Mouse (Mus musculus): ENCODE data around the gene Atp6v0e2. TPM values are rescaled to one million over a fixed set of nuclear protein-coding genes. Genes with fewer than 3 reads are reported as not detected.

Gene Atp6v0e2
- polyA plus RNA-seq, 1 experiment from 2014 or later, result 78.6 TPM

GRCm38 (mm10) chr6:48568036-48568984 lies 30.9 kb downstream of the Atp6v0e2 start:
- Histone ChIP-seq H3K9me3 (no peaks in the 10 kb centered on the region), H3K27me3 (no peaks in the 10 kb centered on the region), H3K4me2 (no peak overlapping the region), H3K36me3 (replicated peaks) (peaks cover 21% of the 10 kb centered on the region; the same call in 1 of the 2 replicates), H3K4me3 (replicated peaks) (no peak overlapping the region), H3K9ac (no peak overlapping the region), H3K27ac (no peak overlapping the region), H3K4me1 (no peaks in the 10 kb centered on the region)
- 90% methylated on average over 21 of the region's 21 CpGs for WGBS
- ATAC-seq (ENCODE audit: low FRiP score), result no peak

GRCm38 (mm10) chr6:48569065-48569807 lies 31.8 kb downstream of the Atp6v0e2 start:
- Histone ChIP-seq H3K4me1 (no peaks in the 10 kb centered on the region), H3K9me3 (no peaks in the 10 kb centered on the region), H3K27me3 (no peaks in the 10 kb centered on the region), H3K4me3 (replicated peaks) (no peak overlapping the region), H3K9ac (no peak overlapping the region), H3K27ac (no peak overlapping the region), H3K4me2 (no peak overlapping the region), H3K36me3 (replicated peaks) (peaks cover 18% of the 10 kb centered on the region; the same call in 1 of the 2 replicates)
- 82% methylated on average over 8 of the region's 8 CpGs for WGBS
- no peak for ATAC-seq (ENCODE audit: low FRiP score)

GRCm38 (mm10) chr6:48572014-48572413 lies 34.6 kb downstream of the Atp6v0e2 start:
- no peak for ATAC-seq (ENCODE audit: low FRiP score)
- no peaks in the 10 kb centered on the region for H3K27me3 ChIP-seq
- H3K4me2 ChIP-seq, result no peak overlapping the region
- 90% methylated on average over 5 of the region's 5 CpGs for WGBS
- peaks cover 7% of the 10 kb centered on the region; the same call in 1 of the 2 replicates for H3K36me3 ChIP-seq (replicated peaks)
- H3K9ac ChIP-seq, result no peak overlapping the region
- no peak overlapping the region for H3K27ac ChIP-seq
- H3K9me3 ChIP-seq, result no peaks in the 10 kb centered on the region
- no peaks in the 10 kb centered on the region for H3K4me1 ChIP-seq
- no peak overlapping the region for H3K4me3 ChIP-seq (replicated peaks)

DNA sequence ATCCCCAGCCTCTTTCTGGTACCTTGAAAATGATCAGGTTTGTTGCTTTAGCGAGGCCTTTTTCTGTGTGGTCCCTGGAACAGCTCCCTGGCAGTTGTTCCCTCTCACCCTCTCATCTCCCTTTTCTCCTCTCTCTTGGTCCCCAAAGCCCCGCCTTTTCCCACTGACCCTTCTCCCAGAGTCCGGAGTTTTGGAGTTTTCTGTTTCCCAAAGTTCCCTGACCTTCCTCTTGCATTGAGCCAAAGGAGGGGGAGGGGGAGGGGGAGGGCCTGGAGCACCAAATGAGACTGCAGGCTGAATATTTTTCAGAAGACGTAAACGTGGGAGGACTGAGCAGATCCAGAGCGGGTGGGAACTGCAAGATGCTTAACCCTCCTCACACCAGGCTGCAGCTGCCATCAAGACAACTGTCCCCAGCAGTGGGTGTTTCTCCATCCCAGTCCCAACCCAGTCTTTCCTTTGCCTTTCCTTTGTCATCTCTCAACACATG lies 35.2 kb downstream of the Atp6v0e2 start, which contains the start of gene Rarres2:
Rarres2 (minus strand) TSS at position 218 of the 490 bp plus-strand sequence.
- no peaks in the 10 kb centered on the region for H3K4me1 ChIP-seq
- H3K9me3 ChIP-seq, result no peaks in the 10 kb centered on the region
- H3K27ac ChIP-seq, result no peak within 1 kb of the TSS
- no peaks in the 10 kb centered on the region for H3K27me3 ChIP-seq
- WGBS, result 46% methylated on average over 6 of the region's 6 CpGs
- H3K4me2 ChIP-seq, result no peak within 1 kb of the TSS
- no peak within 1 kb of the TSS for H3K9ac ChIP-seq
- H3K4me3 ChIP-seq (replicated peaks), result no peak within 1 kb of the TSS
- ATAC-seq (ENCODE audit: low FRiP score), result no peak
- H3K36me3 ChIP-seq (replicated peaks), result peaks cover 7% of the 10 kb centered on the region; the same call in 1 of the 2 replicates

DNA sequence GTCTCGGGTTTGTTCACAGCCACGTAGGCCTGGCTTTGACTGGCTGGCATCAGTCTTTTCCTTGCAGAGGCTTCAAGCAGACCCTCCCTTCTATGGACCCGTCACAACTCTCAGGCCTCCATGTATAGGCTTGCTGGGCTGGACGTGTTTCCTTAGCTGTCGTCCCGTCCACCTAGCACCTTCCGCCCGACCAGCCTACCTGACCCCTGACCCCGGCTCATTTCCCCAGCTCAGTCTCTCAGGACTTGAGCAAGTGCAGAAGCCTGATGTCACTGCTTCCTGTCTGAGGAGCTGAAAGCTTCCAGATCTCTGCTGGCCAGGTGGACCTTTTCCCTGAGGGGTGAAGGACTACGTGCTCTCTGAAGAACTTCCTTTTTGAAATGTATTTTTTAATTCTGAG lies 35.9 kb downstream of the Atp6v0e2 start:
- Histone ChIP-seq H3K4me3 (replicated peaks) (no peak overlapping the region), H3K9me3 (no peaks in the 10 kb centered on the region), H3K4me2 (no peak overlapping the region), H3K27ac (no peak overlapping the region), H3K4me1 (no peaks in the 10 kb centered on the region), H3K36me3 (replicated peaks) (peaks cover 5% of the 10 kb centered on the region; the same call in 1 of the 2 replicates), H3K27me3 (no peaks in the 10 kb centered on the region), H3K9ac (no peak overlapping the region)
- no peak for ATAC-seq (ENCODE audit: low FRiP score)
- WGBS, result 79% methylated on average over 10 of the region's 10 CpGs

- no peak for ATAC-seq (ENCODE audit: low FRiP score)
- no peak overlapping the region for H3K4me2 ChIP-seq
- H3K27me3 ChIP-seq, result no peaks in the 10 kb centered on the region
- 82% methylated on average over 3 of the region's 3 CpGs for WGBS
- no peaks in the 10 kb centered on the region; the same call in 1 of the 2 replicates for H3K36me3 ChIP-seq (replicated peaks)
- H3K4me1 ChIP-seq, result no peaks in the 10 kb centered on the region
- no peaks in the 10 kb centered on the region for H3K9me3 ChIP-seq
- no peak overlapping the region for H3K9ac ChIP-seq
- H3K27ac ChIP-seq, result no peak overlapping the region
- H3K4me3 ChIP-seq (replicated peaks), result no peak overlapping the region
Observed at GRCm38 (mm10) chr6:48573981-48574380, 36.6 kb downstream of the Atp6v0e2 start.

GRCm38 (mm10) chr6:48578736-48579135 lies 41.3 kb downstream of the Atp6v0e2 start:
- Histone ChIP-seq H3K36me3 (replicated peaks) (no peaks in the 10 kb centered on the region), H3K27me3 (no peaks in the 10 kb centered on the region), H3K9ac (no peak overlapping the region), H3K27ac (no peak overlapping the region), H3K4me2 (no peak overlapping the region), H3K4me3 (replicated peaks) (no peak overlapping the region), H3K9me3 (no peaks in the 10 kb centered on the region), H3K4me1 (no peaks in the 10 kb centered on the region)
- ATAC-seq (ENCODE audit: low FRiP score), result no peak
- 75% methylated on average over 5 of the region's 5 CpGs for WGBS

GRCm38 (mm10) chr6:48579215-48579648 lies 41.8 kb downstream of the Atp6v0e2 start:
- H3K4me3 ChIP-seq (replicated peaks), result no peak overlapping the region

DNA sequence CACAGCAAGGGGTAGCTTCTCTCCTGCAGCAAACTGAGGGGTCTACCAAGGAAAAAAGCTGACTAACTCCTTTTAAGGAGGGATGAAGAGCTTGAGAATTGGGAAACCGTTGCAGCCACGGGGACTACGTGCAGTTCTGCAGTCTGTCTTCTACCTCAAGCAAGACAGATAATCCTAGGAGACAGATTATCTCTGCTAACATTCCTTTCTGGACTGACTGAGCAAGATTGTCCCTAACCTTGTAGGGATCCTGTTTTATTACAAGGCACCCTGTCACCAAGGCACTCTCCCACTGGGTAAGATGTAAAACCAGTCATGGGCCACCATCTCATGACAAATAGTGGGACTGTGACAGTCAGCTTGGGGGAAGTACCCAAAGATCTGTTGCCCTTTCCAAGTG lies 43.8 kb downstream of the Atp6v0e2 start:
- no peak overlapping the region for H3K27ac ChIP-seq
- H3K4me2 ChIP-seq, result no peak overlapping the region
- ATAC-seq (ENCODE audit: low FRiP score), result no peak
- no peaks in the 10 kb centered on the region for H3K9me3 ChIP-seq
- H3K36me3 ChIP-seq (replicated peaks), result no peaks in the 10 kb centered on the region
- H3K4me3 ChIP-seq (replicated peaks), result no peak overlapping the region
- no peaks in the 10 kb centered on the region for H3K4me1 ChIP-seq
- H3K27me3 ChIP-seq, result no peaks in the 10 kb centered on the region
- 32% methylated on average over 3 of the region's 3 CpGs for WGBS
- H3K9ac ChIP-seq, result no peak overlapping the region

More at GRCm38 (mm10) chr6:48579215-48579648, 41.8 kb downstream of the Atp6v0e2 start:
- Histone ChIP-seq H3K27me3 (no peaks in the 10 kb centered on the region), H3K9me3 (no peaks in the 10 kb centered on the region), H3K36me3 (replicated peaks) (no peaks in the 10 kb centered on the region), H3K27ac (no peak overlapping the region), H3K4me2 (no peak overlapping the region), H3K9ac (no peak overlapping the region), H3K4me1 (no peaks in the 10 kb centered on the region)
- WGBS, result 52% methylated on average over 5 of the region's 5 CpGs
- no peak for ATAC-seq (ENCODE audit: low FRiP score)

DNA sequence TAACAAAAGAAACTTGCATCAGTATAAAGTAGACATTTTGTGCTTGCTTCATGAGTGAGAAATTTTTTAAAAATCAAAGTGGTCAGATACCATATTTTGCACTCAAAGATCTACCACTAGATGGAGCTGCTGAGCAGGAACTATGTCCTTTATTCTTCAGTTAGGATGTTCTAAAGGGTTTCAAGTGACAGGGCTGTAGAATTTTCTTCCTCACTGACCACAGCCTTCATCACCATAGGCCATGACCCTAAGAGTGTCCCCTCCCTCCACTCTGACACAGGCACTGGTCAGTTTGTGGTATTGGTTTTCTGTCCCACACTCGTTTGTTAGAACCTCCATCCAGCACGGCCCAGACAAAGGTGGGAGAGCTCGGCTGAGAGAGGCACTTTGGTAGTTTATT lies 44.6 kb downstream of the Atp6v0e2 start:
- no peak overlapping the region for H3K9ac ChIP-seq
- H3K4me1 ChIP-seq, result no peaks in the 10 kb centered on the region
- H3K4me2 ChIP-seq, result no peak overlapping the region
- H3K9me3 ChIP-seq, result no peaks in the 10 kb centered on the region
- no peaks in the 10 kb centered on the region for H3K27me3 ChIP-seq
- H3K36me3 ChIP-seq (replicated peaks), result no peaks in the 10 kb centered on the region
- WGBS, result 70% methylated on average over 3 of the region's 3 CpGs
- no peak overlapping the region for H3K4me3 ChIP-seq (replicated peaks)
- H3K27ac ChIP-seq, result no peak overlapping the region
- ATAC-seq (ENCODE audit: low FRiP score), result no peak

- no peaks in the 10 kb centered on the region for H3K36me3 ChIP-seq (replicated peaks)
- WGBS, result 78% methylated on average over 6 of the region's 6 CpGs
- no peak within 1 kb of the TSS for H3K9ac ChIP-seq
- no peak within 1 kb of the TSS for H3K4me3 ChIP-seq (replicated peaks)
- no peaks in the 10 kb centered on the region for H3K9me3 ChIP-seq
- no peak for ATAC-seq (ENCODE audit: low FRiP score)
- H3K4me1 ChIP-seq, result peaks cover 7% of the 10 kb centered on the region
- no peak within 1 kb of the TSS for H3K27ac ChIP-seq
- H3K4me2 ChIP-seq, result no peak within 1 kb of the TSS
- H3K27me3 ChIP-seq, result no peaks in the 10 kb centered on the region
Observed at GRCm38 (mm10) chr6:48589194-48589750, 51.9 kb downstream of the Atp6v0e2 start, which contains the start of gene Gm45021. TSS of gene Gm45021 (plus strand) at chr6:48589610.

Data from forebrain, embryonic 12.5 days (tissue).